Mouse (Mus musculus): ENCODE results near the gene Zfp523. TPM values are rescaled to one million over a fixed set of nuclear protein-coding genes. Genes with fewer than 3 reads are reported as not detected.

Gene Zfp523
- polyA plus RNA-seq, 1 experiment from 2014 or later = 25.7 TPM

- no peak overlapping the region for H3K9ac ChIP-seq
- ATAC-seq = no peak
- 85% methylated on average over 7 of the region's 7 CpGs for WGBS
- H3K27me3 ChIP-seq (replicated peaks) = no peaks in the 10 kb centered on the region
- 0 out of 2 replicates have a peak, but pooled peaks cover 5% of the 10 kb centered on the region for H3K36me3 ChIP-seq
- H3K4me1 ChIP-seq (replicated peaks) = peaks cover 9% of the 10 kb centered on the region; the same call in 1 of the 2 replicates
- H3K27ac ChIP-seq = no peak overlapping the region
- no peak overlapping the region for H3K4me3 ChIP-seq (replicated peaks)
- H3K9me3 ChIP-seq = no peaks in the 10 kb centered on the region
- H3K4me2 ChIP-seq (replicated peaks) = no peak overlapping the region
Measured at GRCm38 (mm10) chr17:28235982-28236635, 59.2 kb downstream of the Zfp523 start.

GRCm38 (mm10) chr17:28236636-28237015 is 59.7 kb downstream of the Zfp523 start:
- Histone ChIP-seq H3K27me3 (replicated peaks) (no peaks in the 10 kb centered on the region), H3K4me3 (replicated peaks) (no peak overlapping the region), H3K4me2 (replicated peaks) (no peak overlapping the region), H3K4me1 (replicated peaks) (peaks cover 9% of the 10 kb centered on the region; the same call in 1 of the 2 replicates), H3K36me3 (0 out of 2 replicates have a peak, but pooled peaks cover 5% of the 10 kb centered on the region), H3K9me3 (no peaks in the 10 kb centered on the region), H3K27ac (no peak overlapping the region), H3K9ac (no peak overlapping the region)
- 80% methylated on average over 4 of the region's 4 CpGs for WGBS
- no peak for ATAC-seq

GRCm38 (mm10) chr17:28237362-28237761 is 60.4 kb downstream of the Zfp523 start:
- no peaks in the 10 kb centered on the region for H3K9me3 ChIP-seq
- no peaks in the 10 kb centered on the region for H3K27me3 ChIP-seq (replicated peaks)
- no peak overlapping the region for H3K27ac ChIP-seq
- WGBS = 79% methylated on average over 5 of the region's 5 CpGs
- ATAC-seq = no peak
- H3K4me3 ChIP-seq (replicated peaks) = no peak overlapping the region
- H3K4me2 ChIP-seq (replicated peaks) = no peak overlapping the region
- no peak overlapping the region for H3K9ac ChIP-seq
- H3K36me3 ChIP-seq = 0 out of 2 replicates have a peak, but pooled peaks cover 5% of the 10 kb centered on the region
- peaks cover 9% of the 10 kb centered on the region; the same call in 1 of the 2 replicates for H3K4me1 ChIP-seq (replicated peaks)

DNA sequence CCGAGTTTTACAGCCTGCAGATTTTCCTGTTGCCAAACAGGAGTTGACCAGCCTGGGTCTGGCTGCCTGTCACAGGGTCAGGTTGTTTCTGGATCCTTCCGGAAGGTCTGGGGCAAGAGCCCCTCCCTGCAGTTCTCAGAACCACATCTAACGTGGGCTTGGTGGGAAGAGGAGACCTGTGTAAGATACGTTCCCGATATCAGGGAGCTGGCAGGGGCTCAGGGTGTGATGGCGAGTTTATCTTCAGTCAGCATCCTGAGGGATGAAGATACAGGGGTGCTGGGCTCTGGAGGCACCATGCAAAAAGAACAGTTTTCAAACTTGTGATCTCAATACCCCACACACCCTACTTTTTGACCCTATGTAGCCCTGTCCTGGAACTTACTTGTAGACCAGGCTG is 60.9 kb downstream of the Zfp523 start:
- WGBS = 84% methylated on average over 6 of the region's 6 CpGs
- H3K27ac ChIP-seq = no peak overlapping the region
- 0 out of 2 replicates have a peak, but pooled peaks cover 5% of the 10 kb centered on the region for H3K36me3 ChIP-seq
- H3K4me3 ChIP-seq (replicated peaks) = no peak overlapping the region
- peaks cover 9% of the 10 kb centered on the region; the same call in 1 of the 2 replicates for H3K4me1 ChIP-seq (replicated peaks)
- no peak overlapping the region for H3K9ac ChIP-seq
- H3K4me2 ChIP-seq (replicated peaks) = no peak overlapping the region
- H3K27me3 ChIP-seq (replicated peaks) = no peaks in the 10 kb centered on the region
- ATAC-seq = no peak
- no peaks in the 10 kb centered on the region for H3K9me3 ChIP-seq

- 91% methylated on average over 5 of the region's 5 CpGs for WGBS
- ATAC-seq = no peak
- Histone ChIP-seq H3K4me3 (replicated peaks) (no peak overlapping the region), H3K27ac (no peak overlapping the region), H3K4me2 (replicated peaks) (no peak overlapping the region), H3K36me3 (0 out of 2 replicates have a peak, but pooled peaks cover 5% of the 10 kb centered on the region), H3K4me1 (replicated peaks) (peaks cover 10% of the 10 kb centered on the region), H3K9ac (no peak overlapping the region), H3K27me3 (replicated peaks) (no peaks in the 10 kb centered on the region), H3K9me3 (no peaks in the 10 kb centered on the region)
Measured at GRCm38 (mm10) chr17:28240846-28241245, 63.9 kb downstream of the Zfp523 start.

GRCm38 (mm10) chr17:28242296-28242695 is 65.4 kb downstream of the Zfp523 start:
- no peak for ATAC-seq
- WGBS = 80% methylated on average over 6 of the region's 6 CpGs
- Histone ChIP-seq H3K9ac (no peak overlapping the region), H3K36me3 (0 out of 2 replicates have a peak, but pooled peaks cover 5% of the 10 kb centered on the region), H3K27ac (no peak overlapping the region), H3K4me2 (replicated peaks) (no peak overlapping the region), H3K9me3 (no peaks in the 10 kb centered on the region), H3K4me3 (replicated peaks) (no peak overlapping the region), H3K27me3 (replicated peaks) (no peaks in the 10 kb centered on the region), H3K4me1 (replicated peaks) (peaks cover 10% of the 10 kb centered on the region)

- Histone ChIP-seq H3K27ac (no peak overlapping the region), H3K4me3 (replicated peaks) (no peak overlapping the region), H3K4me1 (replicated peaks) (peaks cover 10% of the 10 kb centered on the region), H3K9me3 (no peaks in the 10 kb centered on the region), H3K27me3 (replicated peaks) (no peaks in the 10 kb centered on the region), H3K36me3 (0 out of 2 replicates have a peak, but pooled peaks cover 3% of the 10 kb centered on the region), H3K4me2 (replicated peaks) (no peak overlapping the region), H3K9ac (no peak overlapping the region)
- 85% methylated on average over 6 of the region's 6 CpGs for WGBS
- no peak for ATAC-seq
Measured at GRCm38 (mm10) chr17:28244214-28244613, 67.3 kb downstream of the Zfp523 start.

DNA sequence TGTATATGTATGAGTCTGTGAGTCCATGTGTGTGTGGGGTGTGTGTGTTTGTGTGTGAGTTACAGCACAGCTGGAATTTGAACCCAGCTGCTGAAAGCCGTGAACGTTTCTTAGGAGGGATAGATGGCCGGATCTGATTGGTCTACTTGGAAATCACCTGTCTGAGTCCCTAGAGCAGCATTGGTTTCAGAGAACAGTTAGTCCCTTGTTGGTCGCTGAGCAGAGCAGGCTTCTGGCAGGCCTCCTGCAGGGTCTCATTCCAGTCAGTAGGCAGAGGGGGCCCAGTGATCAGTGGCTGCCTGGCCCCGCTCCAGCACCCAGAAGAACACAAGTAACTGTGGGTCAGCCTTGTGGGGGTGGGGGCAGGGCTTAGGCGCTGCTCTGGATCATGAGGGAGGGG is 67.8 kb downstream of the Zfp523 start:
- no peak overlapping the region for H3K4me3 ChIP-seq (replicated peaks)
- no peaks in the 10 kb centered on the region for H3K9me3 ChIP-seq
- no peaks in the 10 kb centered on the region for H3K27me3 ChIP-seq (replicated peaks)
- H3K27ac ChIP-seq = no peak overlapping the region
- H3K4me1 ChIP-seq (replicated peaks) = peaks cover 10% of the 10 kb centered on the region
- H3K4me2 ChIP-seq (replicated peaks) = no peak overlapping the region
- H3K36me3 ChIP-seq = 0 out of 2 replicates have a peak, but pooled peaks cover 3% of the 10 kb centered on the region
- no peak overlapping the region for H3K9ac ChIP-seq
- ATAC-seq = peak; percentile 66
- 35% methylated on average over 6 of the region's 6 CpGs for WGBS

- no peaks in the 10 kb centered on the region for H3K36me3 ChIP-seq
- H3K4me3 ChIP-seq (replicated peaks) = no peak overlapping the region
- H3K9me3 ChIP-seq = no peaks in the 10 kb centered on the region
- WGBS = 71% methylated on average over 11 of the region's 11 CpGs
- H3K4me2 ChIP-seq (replicated peaks) = no peak overlapping the region
- H3K27me3 ChIP-seq (replicated peaks) = no peaks in the 10 kb centered on the region
- ATAC-seq = no peak
- peaks cover 14% of the 10 kb centered on the region for H3K4me1 ChIP-seq (replicated peaks)
- no peak overlapping the region for H3K27ac ChIP-seq
- H3K9ac ChIP-seq = no peak overlapping the region
Measured at GRCm38 (mm10) chr17:28246640-28247039, 69.7 kb downstream of the Zfp523 start.

- no peak overlapping the region for H3K27ac ChIP-seq
Measured at GRCm38 (mm10) chr17:28247613-28248012, 70.7 kb downstream of the Zfp523 start.

DNA sequence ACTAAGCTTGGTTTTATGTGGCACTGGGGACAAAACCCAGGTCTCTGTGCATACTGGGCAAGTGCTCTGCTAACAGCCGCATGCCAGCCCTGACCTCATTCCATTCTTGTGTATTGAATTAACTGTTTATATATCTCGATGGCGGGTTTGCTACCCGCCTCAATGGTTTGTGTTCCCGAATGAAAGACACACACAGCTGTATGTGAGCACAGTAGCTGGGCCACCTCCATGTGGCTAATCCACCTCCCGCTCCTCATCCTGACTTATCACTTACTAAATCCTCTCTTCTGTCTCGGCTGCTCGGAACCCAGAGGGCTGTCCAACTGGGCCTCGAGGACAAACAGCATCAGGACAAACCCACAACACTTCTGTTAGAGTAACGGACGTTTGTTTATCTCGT is 72.1 kb downstream of the Zfp523 start:
- no peak overlapping the region for H3K27ac ChIP-seq
- H3K27me3 ChIP-seq (replicated peaks) = no peaks in the 10 kb centered on the region
- WGBS = 65% methylated on average over 12 of the region's 12 CpGs

More at GRCm38 (mm10) chr17:28247613-28248012, 70.7 kb downstream of the Zfp523 start:
- no peak overlapping the region for H3K9ac ChIP-seq
- 62% methylated on average over 6 of the region's 6 CpGs for WGBS
- no peaks in the 10 kb centered on the region for H3K36me3 ChIP-seq
- H3K4me3 ChIP-seq (replicated peaks) = no peak overlapping the region
- no peaks in the 10 kb centered on the region for H3K27me3 ChIP-seq (replicated peaks)
- H3K4me1 ChIP-seq (replicated peaks) = peaks cover 18% of the 10 kb centered on the region
- ATAC-seq = no peak
- no peak overlapping the region for H3K4me2 ChIP-seq (replicated peaks)
- H3K9me3 ChIP-seq = no peaks in the 10 kb centered on the region

GRCm38 (mm10) chr17:28251579-28252280 is 74.8 kb downstream of the Zfp523 start:
- no peaks in the 10 kb centered on the region for H3K36me3 ChIP-seq
- H3K27me3 ChIP-seq (replicated peaks) = no peaks in the 10 kb centered on the region
- H3K4me1 ChIP-seq (replicated peaks) = peaks cover 23% of the 10 kb centered on the region
- no peak overlapping the region for H3K9ac ChIP-seq
- ATAC-seq = no peak
- WGBS = 74% methylated on average over 12 of the region's 12 CpGs
- no peak overlapping the region for H3K27ac ChIP-seq
- no peak overlapping the region for H3K4me2 ChIP-seq (replicated peaks)
- H3K4me3 ChIP-seq (replicated peaks) = no peak overlapping the region
- H3K9me3 ChIP-seq = no peaks in the 10 kb centered on the region

More for the DNA sequence above, 72.1 kb downstream of the Zfp523 start:
- Histone ChIP-seq H3K4me2 (replicated peaks) (no peak overlapping the region), H3K36me3 (no peaks in the 10 kb centered on the region), H3K4me3 (replicated peaks) (no peak overlapping the region), H3K4me1 (replicated peaks) (peaks cover 20% of the 10 kb centered on the region), H3K9me3 (no peaks in the 10 kb centered on the region), H3K9ac (no peak overlapping the region)
- no peak for ATAC-seq

All from intestine, embryonic 15.5 days (tissue).